Mouse (Mus musculus): ENCODE results near the gene Gse1. TPM values are rescaled to one million over a fixed set of nuclear protein-coding genes. Genes with fewer than 3 reads are reported as not detected.

Gene Gse1
- total RNA-seq, 1 experiment: 21.4 TPM

- no peak overlapping the region for H3K9ac ChIP-seq (ENCODE audit: insufficient read depth, low read depth, low read length, poor library complexity, severe bottlenecking)
- TF ChIP-seq CHD2 (IDR thresholded peaks at IDR 0.05; ENCODE audit: low read depth, low read length) (no peak), ZNF384 (IDR thresholded peaks at IDR 0.05; ENCODE audit: low read depth, low read length) (no peak), ZC3H11A (IDR thresholded peaks at IDR 0.05; ENCODE audit: borderline replicate concordance, low read depth, low read length) (no peak), MAFK (IDR thresholded peaks at IDR 0.05; ENCODE audit: insufficient read depth, low read depth, low read length) (no peak), HCFC1 (IDR thresholded peaks at IDR 0.05; ENCODE audit: borderline replicate concordance, insufficient read depth, low read length) (no peak)
- H3K4me1 ChIP-seq (ENCODE audit: control insufficient read depth in 2 of 2, insufficient read depth in 2 of 2, low read length in 2 of 2, poor library complexity in 1 of 2): no peaks in the 10 kb centered on the region
- H3K27ac ChIP-seq (ENCODE audit: insufficient read depth, low read depth, low read length, poor library complexity, severe bottlenecking): no peak overlapping the region
- no peaks in the 10 kb centered on the region for H3K36me3 ChIP-seq (ENCODE audit: control insufficient read depth, insufficient read depth, low read length, poor library complexity, severe bottlenecking)
- no peaks in the 10 kb centered on the region for H3K9me3 ChIP-seq (ENCODE audit: control insufficient read depth, insufficient read depth, low read depth, low read length)
- no peak for DNase-seq (ENCODE audit: low read depth, low spot score)
- no peak overlapping the region for H3K4me3 ChIP-seq (ENCODE audit: insufficient read depth in 1 of 2, low read depth in 1 of 2, low read length in 2 of 2, poor library complexity in 1 of 2, severe bottlenecking in 1 of 2)
- in situ Hi-C loops (cut with MboI; ENCODE audit: low sequenced_read_pairs in 2 of 2, unreplicated experiment in 2 of 2): loop anchor here in 1 of 2 experiments (10.0 kb wide), 1 partner anchor 136 kb away; no protein-coding TSS in a partner anchor
These were observed 39.7 kb upstream of the Gse1 start for GRCm38 (mm10) chr8:120188510-120188909.

GRCm38 (mm10) chr8:120189440-120189839 lies 38.8 kb upstream of the Gse1 start:
- TF ChIP-seq CHD2 (IDR thresholded peaks at IDR 0.05; ENCODE audit: low read depth, low read length): no peak
- no peak for TF ChIP-seq MAFK (IDR thresholded peaks at IDR 0.05; ENCODE audit: insufficient read depth, low read depth, low read length)
- no peak for TF ChIP-seq HCFC1 (IDR thresholded peaks at IDR 0.05; ENCODE audit: borderline replicate concordance, insufficient read depth, low read length)
- no peak for TF ChIP-seq ZNF384 (IDR thresholded peaks at IDR 0.05; ENCODE audit: low read depth, low read length)
- TF ChIP-seq ZC3H11A (IDR thresholded peaks at IDR 0.05; ENCODE audit: borderline replicate concordance, low read depth, low read length): no peak
- no peak overlapping the region for H3K4me3 ChIP-seq (ENCODE audit: insufficient read depth in 1 of 2, low read depth in 1 of 2, low read length in 2 of 2, poor library complexity in 1 of 2, severe bottlenecking in 1 of 2)
- in situ Hi-C loops (cut with MboI; ENCODE audit: low sequenced_read_pairs in 2 of 2, unreplicated experiment in 2 of 2): loop anchor here in 1 of 2 experiments (10.0 kb wide), 1 partner anchor 135 kb away; no protein-coding TSS in a partner anchor
- H3K9ac ChIP-seq (ENCODE audit: insufficient read depth, low read depth, low read length, poor library complexity, severe bottlenecking): no peak overlapping the region
- no peaks in the 10 kb centered on the region for H3K36me3 ChIP-seq (ENCODE audit: control insufficient read depth, insufficient read depth, low read length, poor library complexity, severe bottlenecking)
- no peaks in the 10 kb centered on the region for H3K9me3 ChIP-seq (ENCODE audit: control insufficient read depth, insufficient read depth, low read depth, low read length)
- no peak for DNase-seq (ENCODE audit: low read depth, low spot score)
- no peak overlapping the region for H3K27ac ChIP-seq (ENCODE audit: insufficient read depth, low read depth, low read length, poor library complexity, severe bottlenecking)
- no peaks in the 10 kb centered on the region for H3K4me1 ChIP-seq (ENCODE audit: control insufficient read depth in 2 of 2, insufficient read depth in 2 of 2, low read length in 2 of 2, poor library complexity in 1 of 2)

GRCm38 (mm10) chr8:120190107-120190809 lies 38.0 kb upstream of the Gse1 start:
- Histone ChIP-seq H3K27ac (ENCODE audit: insufficient read depth, low read depth, low read length, poor library complexity, severe bottlenecking) (no peak overlapping the region), H3K4me3 (ENCODE audit: insufficient read depth in 1 of 2, low read depth in 1 of 2, low read length in 2 of 2, poor library complexity in 1 of 2, severe bottlenecking in 1 of 2) (no peak overlapping the region), H3K9ac (ENCODE audit: insufficient read depth, low read depth, low read length, poor library complexity, severe bottlenecking) (no peak overlapping the region), H3K4me1 (ENCODE audit: control insufficient read depth in 2 of 2, insufficient read depth in 2 of 2, low read length in 2 of 2, poor library complexity in 1 of 2) (no peaks in the 10 kb centered on the region), H3K36me3 (ENCODE audit: control insufficient read depth, insufficient read depth, low read length, poor library complexity, severe bottlenecking) (no peaks in the 10 kb centered on the region), H3K9me3 (ENCODE audit: control insufficient read depth, insufficient read depth, low read depth, low read length) (no peaks in the 10 kb centered on the region)
- in situ Hi-C loops (cut with MboI; ENCODE audit: low sequenced_read_pairs in 2 of 2, unreplicated experiment in 2 of 2): no loop called here
- no peak for DNase-seq (ENCODE audit: low read depth, low spot score)
- no peak for TF ChIP-seq CHD2 (IDR thresholded peaks at IDR 0.05; ENCODE audit: low read depth, low read length)
- no peak for TF ChIP-seq ZC3H11A (IDR thresholded peaks at IDR 0.05; ENCODE audit: borderline replicate concordance, low read depth, low read length)
- no peak for TF ChIP-seq ZNF384 (IDR thresholded peaks at IDR 0.05; ENCODE audit: low read depth, low read length)
- TF ChIP-seq MAFK (IDR thresholded peaks at IDR 0.05; ENCODE audit: insufficient read depth, low read depth, low read length): no peak
- TF ChIP-seq HCFC1 (IDR thresholded peaks at IDR 0.05; ENCODE audit: borderline replicate concordance, insufficient read depth, low read length): no peak

- TF ChIP-seq HCFC1 (IDR thresholded peaks at IDR 0.05; ENCODE audit: borderline replicate concordance, insufficient read depth, low read length): no peak
- no peak for TF ChIP-seq ZNF384 (IDR thresholded peaks at IDR 0.05; ENCODE audit: low read depth, low read length)
- TF ChIP-seq CHD2 (IDR thresholded peaks at IDR 0.05; ENCODE audit: low read depth, low read length): no peak
- no peak for TF ChIP-seq MAFK (IDR thresholded peaks at IDR 0.05; ENCODE audit: insufficient read depth, low read depth, low read length)
- TF ChIP-seq ZC3H11A (IDR thresholded peaks at IDR 0.05; ENCODE audit: borderline replicate concordance, low read depth, low read length): no peak
- no peak overlapping the region for H3K27ac ChIP-seq (ENCODE audit: insufficient read depth, low read depth, low read length, poor library complexity, severe bottlenecking)
- H3K4me3 ChIP-seq (ENCODE audit: insufficient read depth in 1 of 2, low read depth in 1 of 2, low read length in 2 of 2, poor library complexity in 1 of 2, severe bottlenecking in 1 of 2): no peak overlapping the region; a peak in 1 of 4 replicates
- no peaks in the 10 kb centered on the region for H3K36me3 ChIP-seq (ENCODE audit: control insufficient read depth, insufficient read depth, low read length, poor library complexity, severe bottlenecking)
- no peak for DNase-seq (ENCODE audit: low read depth, low spot score)
- H3K9ac ChIP-seq (ENCODE audit: insufficient read depth, low read depth, low read length, poor library complexity, severe bottlenecking): no peak overlapping the region
- in situ Hi-C loops (cut with MboI; ENCODE audit: low sequenced_read_pairs in 2 of 2, unreplicated experiment in 2 of 2): no loop called here
- H3K9me3 ChIP-seq (ENCODE audit: control insufficient read depth, insufficient read depth, low read depth, low read length): no peaks in the 10 kb centered on the region
- no peaks in the 10 kb centered on the region for H3K4me1 ChIP-seq (ENCODE audit: control insufficient read depth in 2 of 2, insufficient read depth in 2 of 2, low read length in 2 of 2, poor library complexity in 1 of 2)
These were observed 37.3 kb upstream of the Gse1 start for GRCm38 (mm10) chr8:120190810-120191413.
